Mouse (Mus musculus): ENCODE measurements around the gene Spata5. TPM values are rescaled to one million over a fixed set of nuclear protein-coding genes. Genes with fewer than 3 reads are reported as not detected.

Gene Spata5
- polyA plus RNA-seq, 1 experiment: 6.9 TPM

DNA sequence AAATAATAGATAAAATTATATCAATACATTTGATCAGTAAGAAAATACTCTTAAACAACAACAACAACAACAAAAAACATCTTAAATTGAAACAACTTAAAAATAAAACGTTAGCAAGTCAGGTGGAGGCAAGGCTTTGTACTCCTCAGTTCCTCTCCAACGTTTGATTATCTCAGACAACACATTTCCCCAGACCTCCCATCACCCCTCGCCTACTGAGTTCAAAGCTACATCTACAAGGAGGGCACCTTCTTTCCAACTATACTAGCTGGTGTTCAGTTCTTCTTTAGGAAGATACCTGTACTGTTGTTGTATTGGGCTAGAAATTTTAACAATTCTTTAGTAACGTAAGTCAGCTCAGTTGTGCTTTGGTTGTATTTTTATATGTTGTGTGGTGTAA is 49.7 kb downstream of the Spata5 start:
- H3K27ac ChIP-seq (replicated peaks; ENCODE audit: low read depth, low read length): no peak overlapping the region
- no peaks in the 10 kb centered on the region for H3K4me1 ChIP-seq (ENCODE audit: control insufficient read depth, insufficient read depth, insufficient read length, low read length)
- no peak overlapping the region for H3K4me3 ChIP-seq (ENCODE audit: insufficient read depth, low read depth, low read length)

GRCm38 (mm10) chr3:37470867-37471266 is 51.2 kb downstream of the Spata5 start:
- Histone ChIP-seq H3K4me3 (ENCODE audit: insufficient read depth, low read depth, low read length) (no peak overlapping the region), H3K4me1 (ENCODE audit: control insufficient read depth, insufficient read depth, insufficient read length, low read length) (no peaks in the 10 kb centered on the region), H3K27ac (replicated peaks; ENCODE audit: low read depth, low read length) (no peak overlapping the region)

DNA sequence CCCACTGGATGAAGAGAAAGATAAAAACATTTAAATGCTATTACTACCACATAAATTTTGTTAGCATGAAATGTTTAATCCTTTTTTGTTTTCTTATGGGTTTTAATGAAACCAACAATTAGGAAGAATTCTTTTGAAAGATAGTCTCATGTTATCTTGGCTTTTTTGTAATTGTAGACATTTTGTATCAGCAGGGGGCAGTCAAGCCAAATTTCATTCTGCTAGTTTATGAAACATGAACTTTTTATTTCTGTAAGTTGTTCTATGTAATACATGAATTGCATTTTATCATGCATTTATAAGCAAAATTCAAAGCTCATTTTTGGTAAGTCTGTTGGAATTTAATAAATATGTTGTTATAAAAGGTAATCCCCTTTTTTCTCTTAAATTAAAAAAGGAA is 52.8 kb downstream of the Spata5 start:
- Histone ChIP-seq H3K27ac (replicated peaks; ENCODE audit: low read depth, low read length) (no peak overlapping the region), H3K4me1 (ENCODE audit: control insufficient read depth, insufficient read depth, insufficient read length, low read length) (no peaks in the 10 kb centered on the region; the same call in 1 of the 2 replicates), H3K4me3 (ENCODE audit: insufficient read depth, low read depth, low read length) (no peak overlapping the region)

GRCm38 (mm10) chr3:37476485-37476884 is 56.8 kb downstream of the Spata5 start:
- no peaks in the 10 kb centered on the region; the same call in 1 of the 2 replicates for H3K4me1 ChIP-seq (ENCODE audit: control insufficient read depth, insufficient read depth, insufficient read length, low read length)
- no peak overlapping the region for H3K4me3 ChIP-seq (ENCODE audit: insufficient read depth, low read depth, low read length)
- no peak overlapping the region for H3K27ac ChIP-seq (replicated peaks; ENCODE audit: low read depth, low read length)

- Histone ChIP-seq H3K27ac (replicated peaks; ENCODE audit: low read depth, low read length) (peak overlapping the region; percentile 85), H3K4me1 (ENCODE audit: control insufficient read depth, insufficient read depth, insufficient read length, low read length) (no peaks in the 10 kb centered on the region; the same call in 1 of the 2 replicates), H3K4me3 (ENCODE audit: insufficient read depth, low read depth, low read length) (peak overlapping the region; percentile 75)
Measured at GRCm38 (mm10) chr3:37477438-37478188, 57.9 kb downstream of the Spata5 start.

DNA sequence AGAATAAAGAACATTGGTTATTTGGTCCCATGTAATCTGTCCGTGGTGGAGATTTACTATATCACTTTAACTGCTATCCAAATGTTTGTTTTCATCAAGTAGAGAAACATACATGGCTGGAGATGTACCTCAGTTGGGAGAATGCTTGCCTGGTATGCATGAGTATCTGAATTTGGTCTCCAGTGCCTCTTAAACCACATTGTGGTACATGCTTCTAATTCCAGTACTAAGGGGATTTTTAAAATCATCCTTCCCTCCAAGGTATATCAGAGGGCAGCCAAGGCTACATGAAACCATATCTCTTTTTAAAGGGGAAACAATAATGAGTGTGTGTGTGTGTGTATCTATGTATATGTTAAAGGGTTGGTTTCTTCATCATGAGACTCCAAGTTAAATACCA is 60.1 kb downstream of the Spata5 start:
- no peaks in the 10 kb centered on the region; the same call in 1 of the 2 replicates for H3K4me1 ChIP-seq (ENCODE audit: control insufficient read depth, insufficient read depth, insufficient read length, low read length)
- no peak overlapping the region for H3K4me3 ChIP-seq (ENCODE audit: insufficient read depth, low read depth, low read length)
- H3K27ac ChIP-seq (replicated peaks; ENCODE audit: low read depth, low read length): no peak overlapping the region

DNA sequence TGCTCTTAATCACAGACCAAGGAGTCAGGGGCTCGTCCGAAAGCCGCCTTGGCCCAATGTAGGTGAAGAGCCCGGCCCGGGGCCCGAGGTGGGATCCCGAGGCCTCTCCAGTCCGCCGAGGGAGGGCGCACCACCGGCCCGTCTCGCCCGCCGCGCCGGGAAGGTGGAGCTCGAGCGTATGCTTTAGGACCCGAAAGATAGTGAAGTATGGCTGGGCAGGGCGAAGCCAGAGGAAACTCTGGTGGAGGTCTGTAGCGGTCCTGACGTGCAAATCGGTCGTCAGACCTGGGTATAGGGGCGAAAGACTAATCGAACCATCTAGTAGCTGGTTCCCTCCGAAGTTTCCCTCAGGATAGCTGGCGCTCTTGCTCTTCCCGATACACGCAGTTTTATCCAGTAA is 61.6 kb downstream of the Spata5 start:
- no peaks in the 10 kb centered on the region; the same call in 1 of the 2 replicates for H3K4me1 ChIP-seq (ENCODE audit: control insufficient read depth, insufficient read depth, insufficient read length, low read length)
- no peak overlapping the region for H3K27ac ChIP-seq (replicated peaks; ENCODE audit: low read depth, low read length)
- H3K4me3 ChIP-seq (ENCODE audit: insufficient read depth, low read depth, low read length): no peak overlapping the region

GRCm38 (mm10) chr3:37482720-37483119 is 63.0 kb downstream of the Spata5 start:
- Histone ChIP-seq H3K4me1 (ENCODE audit: control insufficient read depth, insufficient read depth, insufficient read length, low read length) (no peaks in the 10 kb centered on the region), H3K27ac (replicated peaks; ENCODE audit: low read depth, low read length) (no peak overlapping the region), H3K4me3 (ENCODE audit: insufficient read depth, low read depth, low read length) (no peak overlapping the region)

DNA sequence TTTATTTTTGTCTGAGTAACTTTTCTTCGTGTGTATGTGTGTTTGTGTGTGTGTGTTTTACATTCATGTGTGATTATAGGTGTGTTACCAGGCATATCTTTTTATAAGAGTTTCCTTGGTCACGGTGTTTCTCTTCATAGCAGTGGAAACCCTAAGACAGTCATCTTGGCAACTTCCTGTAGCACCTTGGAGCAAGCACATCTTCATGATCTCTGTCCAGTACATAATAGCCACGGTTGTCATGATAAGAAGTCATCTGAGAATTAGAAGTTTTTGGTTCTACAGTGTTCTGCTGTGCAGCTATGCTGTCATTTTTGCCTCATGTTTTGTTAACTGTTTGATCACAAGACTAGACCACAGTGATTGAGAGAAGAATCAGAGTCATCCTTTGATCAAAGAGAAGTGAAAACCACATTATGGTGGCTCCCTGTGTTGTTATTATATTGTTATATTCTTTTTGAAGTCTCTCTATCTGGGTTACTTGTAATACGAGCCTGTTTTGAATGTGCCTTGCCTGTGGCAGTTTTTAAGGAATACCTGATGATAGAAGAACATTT is 64.1 kb downstream of the Spata5 start:
- no peak overlapping the region for H3K4me3 ChIP-seq (ENCODE audit: insufficient read depth, low read depth, low read length)
- no peak overlapping the region for H3K27ac ChIP-seq (replicated peaks; ENCODE audit: low read depth, low read length)
- H3K4me1 ChIP-seq (ENCODE audit: control insufficient read depth, insufficient read depth, insufficient read length, low read length): no peaks in the 10 kb centered on the region

DNA sequence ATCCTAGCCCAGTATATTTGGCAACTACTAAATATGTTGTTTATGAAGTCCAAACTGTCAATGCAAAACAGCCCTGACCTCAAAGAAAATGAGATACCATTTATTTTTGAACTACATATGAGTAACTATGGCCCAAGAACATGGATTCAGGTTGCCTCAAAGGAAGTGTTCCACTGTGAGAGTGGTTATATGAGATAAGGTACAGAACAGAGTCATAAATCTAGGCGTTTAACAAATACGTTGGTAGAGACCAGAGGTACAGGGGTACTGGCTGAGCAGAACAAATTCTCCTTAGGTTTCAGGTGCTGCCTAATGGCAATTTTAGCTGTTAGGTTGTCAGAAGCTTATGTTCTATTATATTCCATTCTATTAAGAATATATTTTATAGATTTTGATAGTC is 67.9 kb downstream of the Spata5 start:
- no peak overlapping the region for H3K4me3 ChIP-seq (ENCODE audit: insufficient read depth, low read depth, low read length)
- no peak overlapping the region for H3K27ac ChIP-seq (replicated peaks; ENCODE audit: low read depth, low read length)
- no peaks in the 10 kb centered on the region for H3K4me1 ChIP-seq (ENCODE audit: control insufficient read depth, insufficient read depth, insufficient read length, low read length)

GRCm38 (mm10) chr3:37488173-37488572 is 68.5 kb downstream of the Spata5 start:
- H3K4me3 ChIP-seq (ENCODE audit: insufficient read depth, low read depth, low read length): no peak overlapping the region
- H3K27ac ChIP-seq (replicated peaks; ENCODE audit: low read depth, low read length): no peak overlapping the region
- H3K4me1 ChIP-seq (ENCODE audit: control insufficient read depth, insufficient read depth, insufficient read length, low read length): no peaks in the 10 kb centered on the region

- H3K4me3 ChIP-seq (ENCODE audit: insufficient read depth, low read depth, low read length): no peak overlapping the region
- no peak overlapping the region for H3K27ac ChIP-seq (replicated peaks; ENCODE audit: low read depth, low read length)
- no peaks in the 10 kb centered on the region for H3K4me1 ChIP-seq (ENCODE audit: control insufficient read depth, insufficient read depth, insufficient read length, low read length)
Measured at GRCm38 (mm10) chr3:37490025-37490424, 70.3 kb downstream of the Spata5 start.

DNA sequence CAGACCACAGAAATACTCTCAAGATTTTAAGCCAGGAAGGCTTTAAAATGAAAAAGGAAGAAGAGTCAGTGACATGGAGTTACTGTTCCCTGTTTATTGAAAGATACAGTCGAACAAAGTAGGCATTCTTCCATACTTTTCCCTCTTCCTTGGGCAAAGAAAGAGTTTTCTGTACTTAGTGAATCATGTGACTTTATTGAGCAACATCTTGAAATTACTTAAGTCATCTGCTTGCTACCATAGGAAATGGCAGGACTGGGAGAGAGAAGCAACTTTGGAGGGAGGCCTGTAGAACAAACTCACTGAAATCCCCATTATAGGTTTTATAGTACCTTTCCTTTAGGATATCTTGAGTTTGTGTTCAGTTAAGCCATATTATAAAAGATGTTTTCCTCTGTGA is 81.2 kb downstream of the Spata5 start:
- Histone ChIP-seq H3K4me1 (ENCODE audit: control insufficient read depth, insufficient read depth, insufficient read length, low read length) (no peaks in the 10 kb centered on the region), H3K27ac (replicated peaks; ENCODE audit: low read depth, low read length) (no peak overlapping the region), H3K4me3 (ENCODE audit: insufficient read depth, low read depth, low read length) (no peak overlapping the region)

GRCm38 (mm10) chr3:37502552-37502951 is 82.9 kb downstream of the Spata5 start:
- Histone ChIP-seq H3K4me3 (ENCODE audit: insufficient read depth, low read depth, low read length) (no peak overlapping the region), H3K27ac (replicated peaks; ENCODE audit: low read depth, low read length) (no peak overlapping the region), H3K4me1 (ENCODE audit: control insufficient read depth, insufficient read depth, insufficient read length, low read length) (no peaks in the 10 kb centered on the region)

- Histone ChIP-seq H3K4me1 (ENCODE audit: control insufficient read depth, insufficient read depth, insufficient read length, low read length) (no peaks in the 10 kb centered on the region), H3K27ac (replicated peaks; ENCODE audit: low read depth, low read length) (no peak overlapping the region), H3K4me3 (ENCODE audit: insufficient read depth, low read depth, low read length) (no peak overlapping the region)
Measured at GRCm38 (mm10) chr3:37503846-37504245, 84.2 kb downstream of the Spata5 start.

Measured in brown adipose tissue, adult 24 weeks (tissue).